Mouse (Mus musculus) forebrain, embryonic 15.5 days (tissue): ENCODE results near the gene Mmd2. TPM values are rescaled to one million over a fixed set of nuclear protein-coding genes. Genes with fewer than 3 reads are reported as not detected.

Experiments
- ATAC-seq: fragments of 200-750 bp; cut with Nextera tagmentation; replicated peaks from 2 replicates; pipeline ENCODE4 v1.8.0; 2017; ENCODE audit warnings: mild to moderate bottlenecking, moderate TSS enrichment, moderate library complexity
- H3K27ac ChIP-seq: fragments of 300-500 bp; sonication (generic); replicated peaks from 2 replicates; pipeline ENCODE4 v1.5.1; 2015; ENCODE audit warnings: mild to moderate bottlenecking, inconsistent platforms
- H3K27me3 ChIP-seq: fragments of 300-500 bp; sonication (generic); 2 replicates; pipeline ENCODE4 v1.6.1; 2015; ENCODE audit warnings: inconsistent platforms
- H3K36me3 ChIP-seq: fragments of 300-500 bp; sonication (generic); 2 replicates; pipeline ENCODE4 v1.6.1; 2015; ENCODE audit warnings: mild to moderate bottlenecking, inconsistent platforms
- H3K4me1 ChIP-seq: fragments of 300-500 bp; sonication (generic); 2 replicates; pipeline ENCODE4 v1.6.1; 2015; ENCODE audit warnings: inconsistent platforms
- H3K4me2 ChIP-seq: fragments of 300-500 bp; sonication (generic); replicated peaks from 2 replicates; pipeline ENCODE4 v1.6.1; 2015; ENCODE audit warnings: mild to moderate bottlenecking, inconsistent platforms
- H3K4me3 ChIP-seq: fragments of 300-500 bp; sonication (generic); 2 replicates; pipeline ENCODE4 v1.5.1; 2015; ENCODE audit warnings: mild to moderate bottlenecking, inconsistent platforms
- H3K9ac ChIP-seq: fragments of 300-500 bp; sonication (generic); replicated peaks from 2 replicates; pipeline ENCODE4 v1.6.1; 2015; ENCODE audit warnings: mild to moderate bottlenecking, inconsistent platforms
- H3K9me3 ChIP-seq: fragments of 300-500 bp; sonication (generic); 2 replicates; pipeline ENCODE4 v1.6.1; 2016; ENCODE audit warnings: inconsistent platforms
- WGBS: fragments of 180-500 bp; shearing (Covaris S2); methylation state at CpG from one replicate; pipeline ENCODE4 v1.1.7; 2015; ENCODE audit warnings: mixed read lengths; 5-methylcytosine and 5-hydroxymethylcytosine counted together
- polyA plus RNA-seq: library from polyadenylated mRNA; unstranded; fragments of >200 nt; fragmentation: Nextera tagmentation; extraction: Ambion mirVana; gene quantifications from 2 replicates; pipeline ENCODE4 v1.2.1, GENCODE M21; 2015

Gene Mmd2
- polyA plus RNA-seq, 1 experiment from 2014 or later = 79.9 TPM

- H3K4me1 ChIP-seq = no peaks in the 10 kb centered on the region
- H3K9me3 ChIP-seq = no peaks in the 10 kb centered on the region
- no peak overlapping the region for H3K9ac ChIP-seq
- 23% methylated on average over 16 of the region's 21 CpGs for WGBS
- H3K4me3 ChIP-seq = no peak overlapping the region
- peaks cover 3% of the 10 kb centered on the region; the same call in 1 of the 2 replicates for H3K36me3 ChIP-seq
- ATAC-seq = peak; percentile 88
- no peaks in the 10 kb centered on the region for H3K27me3 ChIP-seq
- H3K27ac ChIP-seq = no peak overlapping the region
- 0 out of 2 replicates have a peak overlapping the region, but pooled peaks have one; percentile 3 for H3K4me2 ChIP-seq
Measured at GRCm38 (mm10) chr5:142557397-142558067, 51.1 kb downstream of the Mmd2 start.

GRCm38 (mm10) chr5:142556721-142557120 lies 51.9 kb downstream of the Mmd2 start:
- no peaks in the 10 kb centered on the region for H3K9me3 ChIP-seq
- no peak for ATAC-seq
- 92% methylated on average over 4 of the region's 4 CpGs for WGBS
- no peak overlapping the region for H3K27ac ChIP-seq
- H3K4me3 ChIP-seq = no peak overlapping the region
- H3K4me1 ChIP-seq = no peaks in the 10 kb centered on the region
- no peaks in the 10 kb centered on the region for H3K36me3 ChIP-seq
- H3K9ac ChIP-seq = no peak overlapping the region
- H3K27me3 ChIP-seq = no peaks in the 10 kb centered on the region
- H3K4me2 ChIP-seq = no peak overlapping the region

GRCm38 (mm10) chr5:142555866-142556265 lies 52.7 kb downstream of the Mmd2 start:
- Histone ChIP-seq H3K36me3 (no peaks in the 10 kb centered on the region), H3K9ac (no peak overlapping the region), H3K4me2 (no peak overlapping the region), H3K4me3 (no peak overlapping the region), H3K4me1 (peaks cover 4% of the 10 kb centered on the region; the same call in 1 of the 2 replicates), H3K27me3 (0 out of 2 replicates have a peak, but pooled peaks cover 3% of the 10 kb centered on the region), H3K9me3 (no peaks in the 10 kb centered on the region), H3K27ac (no peak overlapping the region)
- no peak for ATAC-seq
- 83% methylated on average over 5 of the region's 5 CpGs for WGBS

GRCm38 (mm10) chr5:142550706-142551652 lies 57.6 kb downstream of the Mmd2 start, which contains the start of gene Radil:
Gene Radil, minus strand, starts transcription at chr5:142551098.
- peaks cover 17% of the 10 kb centered on the region for H3K4me1 ChIP-seq
- H3K4me2 ChIP-seq = peak within 1 kb of the TSS; percentile 88
- H3K27ac ChIP-seq = peak within 1 kb of the TSS; percentile 23; the same call in 1 of the 2 replicates
- peak within 1 kb of the TSS; percentile 54 for H3K9ac ChIP-seq
- peak; percentile 92 for ATAC-seq
- 2% methylated on average over 80 of the region's 80 CpGs for WGBS
- 0 out of 2 replicates have a peak, but pooled peaks cover 3% of the 10 kb centered on the region for H3K27me3 ChIP-seq
- no peaks in the 10 kb centered on the region for H3K36me3 ChIP-seq
- H3K9me3 ChIP-seq = no peaks in the 10 kb centered on the region
- peak within 1 kb of the TSS; percentile 63 for H3K4me3 ChIP-seq

GRCm38 (mm10) chr5:142549961-142550705 lies 58.5 kb downstream of the Mmd2 start:
- peak overlapping the region; percentile 23; the same call in 1 of the 2 replicates for H3K27ac ChIP-seq
- peak overlapping the region; percentile 54 for H3K9ac ChIP-seq

GRCm38 (mm10) chr5:142549441-142549840 lies 59.2 kb downstream of the Mmd2 start:
- WGBS = 53% methylated on average over 9 of the region's 9 CpGs
- no peaks in the 10 kb centered on the region for H3K36me3 ChIP-seq
- peak overlapping the region; percentile 63; the same call in 1 of the 2 replicates for H3K4me3 ChIP-seq
- no peak for ATAC-seq
- H3K27ac ChIP-seq = no peak overlapping the region
- 0 out of 2 replicates have a peak, but pooled peaks cover 3% of the 10 kb centered on the region for H3K27me3 ChIP-seq
- H3K9ac ChIP-seq = no peak overlapping the region
- H3K4me2 ChIP-seq = peak overlapping the region; percentile 88; the same call in 1 of the 2 replicates
- peaks cover 17% of the 10 kb centered on the region for H3K4me1 ChIP-seq
- H3K9me3 ChIP-seq = no peaks in the 10 kb centered on the region

More at GRCm38 (mm10) chr5:142549961-142550705, 58.5 kb downstream of the Mmd2 start:
- Histone ChIP-seq H3K4me1 (peaks cover 17% of the 10 kb centered on the region), H3K4me2 (peak overlapping the region; percentile 88), H3K36me3 (no peaks in the 10 kb centered on the region), H3K27me3 (0 out of 2 replicates have a peak, but pooled peaks cover 3% of the 10 kb centered on the region), H3K9me3 (no peaks in the 10 kb centered on the region), H3K4me3 (peak overlapping the region; percentile 63)
- no peak; the same call in none of the 2 replicates for ATAC-seq
- WGBS = 3% methylated on average over 31 of the region's 31 CpGs

GRCm38 (mm10) chr5:142547066-142547465 lies 61.5 kb downstream of the Mmd2 start:
- H3K4me1 ChIP-seq = peaks cover 17% of the 10 kb centered on the region
- ATAC-seq = no peak
- H3K27me3 ChIP-seq = 0 out of 2 replicates have a peak, but pooled peaks cover 3% of the 10 kb centered on the region
- no peak overlapping the region for H3K4me3 ChIP-seq
- H3K9ac ChIP-seq = no peak overlapping the region
- no peak overlapping the region for H3K27ac ChIP-seq
- no peak overlapping the region for H3K4me2 ChIP-seq
- H3K9me3 ChIP-seq = no peaks in the 10 kb centered on the region
- 87% methylated on average over 3 of the region's 3 CpGs for WGBS
- no peaks in the 10 kb centered on the region for H3K36me3 ChIP-seq

GRCm38 (mm10) chr5:142546344-142546743 lies 62.3 kb downstream of the Mmd2 start:
- no peaks in the 10 kb centered on the region for H3K9me3 ChIP-seq
- H3K4me2 ChIP-seq = no peak overlapping the region
- peaks cover 17% of the 10 kb centered on the region for H3K4me1 ChIP-seq
- no peak overlapping the region for H3K4me3 ChIP-seq
- 6% methylated on average over 5 of the region's 5 CpGs for WGBS
- no peak for ATAC-seq
- no peak overlapping the region for H3K27ac ChIP-seq
- H3K27me3 ChIP-seq = 0 out of 2 replicates have a peak, but pooled peaks cover 3% of the 10 kb centered on the region
- no peak overlapping the region for H3K9ac ChIP-seq
- H3K36me3 ChIP-seq = no peaks in the 10 kb centered on the region

- WGBS = 85% methylated on average over 5 of the region's 5 CpGs
Measured at GRCm38 (mm10) chr5:142545014-142545795, 63.4 kb downstream of the Mmd2 start.

GRCm38 (mm10) chr5:142537286-142537685 lies 71.3 kb downstream of the Mmd2 start:
- no peak for ATAC-seq
- no peak overlapping the region for H3K9ac ChIP-seq
- no peaks in the 10 kb centered on the region for H3K9me3 ChIP-seq
- H3K4me2 ChIP-seq = no peak overlapping the region
- no peaks in the 10 kb centered on the region for H3K27me3 ChIP-seq
- no peaks in the 10 kb centered on the region for H3K4me1 ChIP-seq
- no peak overlapping the region for H3K27ac ChIP-seq
- WGBS = 78% methylated on average over 3 of the region's 3 CpGs
- no peak overlapping the region for H3K4me3 ChIP-seq
- H3K36me3 ChIP-seq = no peaks in the 10 kb centered on the region

More at GRCm38 (mm10) chr5:142545014-142545795, 63.4 kb downstream of the Mmd2 start:
- no peak for ATAC-seq
- H3K27ac ChIP-seq = no peak overlapping the region
- H3K4me2 ChIP-seq = no peak overlapping the region
- no peak overlapping the region for H3K4me3 ChIP-seq
- no peaks in the 10 kb centered on the region for H3K27me3 ChIP-seq
- H3K9ac ChIP-seq = no peak overlapping the region
- peaks cover 6% of the 10 kb centered on the region for H3K4me1 ChIP-seq
- H3K9me3 ChIP-seq = no peaks in the 10 kb centered on the region
- no peaks in the 10 kb centered on the region for H3K36me3 ChIP-seq

GRCm38 (mm10) chr5:142535388-142535787 lies 73.2 kb downstream of the Mmd2 start:
- ATAC-seq = no peak
- peaks cover 2% of the 10 kb centered on the region; the same call in 1 of the 2 replicates for H3K27me3 ChIP-seq
- H3K4me3 ChIP-seq = no peak overlapping the region
- no peak overlapping the region for H3K4me2 ChIP-seq
- WGBS = 76% methylated on average over 4 of the region's 4 CpGs
- no peak overlapping the region for H3K27ac ChIP-seq
- H3K9me3 ChIP-seq = no peaks in the 10 kb centered on the region
- no peaks in the 10 kb centered on the region for H3K36me3 ChIP-seq
- H3K4me1 ChIP-seq = no peaks in the 10 kb centered on the region
- H3K9ac ChIP-seq = no peak overlapping the region
